Mouse (Mus musculus): ENCODE measurements around the gene Itsn1.

Itsn1 gene

GRCm38 (mm10) chr16:91963556-91963900, 234.4 kb downstream of the Itsn1 start:
- DNase-seq, result no peak

GRCm38 (mm10) chr16:91964308-91965178, 235.5 kb downstream of the Itsn1 start:
- DNase-seq, result no peak

- no peak for DNase-seq
These were observed 239.6 kb downstream of the Itsn1 start for GRCm38 (mm10) chr16:91968725-91969124.

GRCm38 (mm10) chr16:91969516-91970031, 240.5 kb downstream of the Itsn1 start:
- no peak for DNase-seq
